Mouse (Mus musculus) midbrain, embryonic 14.5 days (tissue): Measurements from ENCODE around the gene Pcgf5. TPM values are rescaled to one million over a fixed set of nuclear protein-coding genes. Genes with fewer than 3 reads are reported as not detected.

Source experiments
- ATAC-seq: fragments of 200-750 bp; cut with Nextera tagmentation; 2 replicates; pipeline ENCODE4 v1.8.0; 2017; ENCODE audit warnings: moderate number of reproducible peaks, moderate library complexity; ENCODE audit not compliant: low FRiP score, low TSS enrichment
- DNase-seq: peaks from one replicate; pipeline ENCODE4 v3.0.0-alpha.2; 2015
- H3K27ac ChIP-seq: fragments of 300-500 bp; sonication (generic); replicated peaks from 2 replicates; pipeline ENCODE4 v1.5.1; 2014; ENCODE audit warnings: mild to moderate bottlenecking, low read depth, low read length, moderate library complexity
- H3K27me3 ChIP-seq: fragments of 300-500 bp; sonication (generic); 2 replicates; pipeline ENCODE4 v1.6.1; 2014; ENCODE audit warnings: low read length, control low read depth, mixed read lengths; ENCODE audit not compliant: control insufficient read depth, insufficient read depth
- H3K36me3 ChIP-seq: fragments of 300-500 bp; sonication (generic); 2 replicates; pipeline ENCODE4 v1.6.1; 2014; ENCODE audit warnings: low read length, control low read depth; ENCODE audit not compliant: control insufficient read depth, insufficient read depth
- H3K4me1 ChIP-seq: fragments of 300-500 bp; sonication (generic); 2 replicates; pipeline ENCODE4 v1.6.1; 2014; ENCODE audit warnings: mild to moderate bottlenecking, antibody characterized with exemption, low read length, control low read depth; ENCODE audit not compliant: control insufficient read depth, insufficient read depth
- H3K4me2 ChIP-seq: fragments of 300-500 bp; sonication (generic); 2 replicates; pipeline ENCODE4 v1.6.1; 2014; ENCODE audit warnings: mild to moderate bottlenecking, low read length, moderate library complexity
- H3K4me3 ChIP-seq: fragments of 300-500 bp; sonication (generic); replicated peaks from 2 replicates; pipeline ENCODE4 v1.5.1; 2014; ENCODE audit warnings: low read depth, low read length
- H3K9ac ChIP-seq: fragments of 300-500 bp; sonication (generic); replicated peaks from 2 replicates; pipeline ENCODE4 v1.6.1; 2014; ENCODE audit warnings: mild to moderate bottlenecking, low read length, moderate library complexity
- H3K9me3 ChIP-seq: fragments of 300-500 bp; sonication (generic); 2 replicates; pipeline ENCODE4 v1.6.1; 2016; ENCODE audit warnings: low read length, control low read depth, mixed read lengths; ENCODE audit not compliant: control insufficient read depth
- WGBS: fragments of 180-500 bp; shearing (Covaris S2); extraction: QIAGEN DNeasy Blood & Tissue Kit; methylation state at CpG from one replicate; pipeline ENCODE4 v1.1.7; 2014; 5-methylcytosine and 5-hydroxymethylcytosine counted together
- polyA plus RNA-seq: library from polyadenylated mRNA; unstranded; fragments of >200 nt; fragmentation: Nextera tagmentation; extraction: Ambion mirVana; gene quantifications from 2 replicates; pipeline ENCODE4 v1.2.1, GENCODE M21; 2014

Pcgf5 gene
- polyA plus RNA-seq, 1 experiment from 2014 or later: 7.8 TPM

DNA sequence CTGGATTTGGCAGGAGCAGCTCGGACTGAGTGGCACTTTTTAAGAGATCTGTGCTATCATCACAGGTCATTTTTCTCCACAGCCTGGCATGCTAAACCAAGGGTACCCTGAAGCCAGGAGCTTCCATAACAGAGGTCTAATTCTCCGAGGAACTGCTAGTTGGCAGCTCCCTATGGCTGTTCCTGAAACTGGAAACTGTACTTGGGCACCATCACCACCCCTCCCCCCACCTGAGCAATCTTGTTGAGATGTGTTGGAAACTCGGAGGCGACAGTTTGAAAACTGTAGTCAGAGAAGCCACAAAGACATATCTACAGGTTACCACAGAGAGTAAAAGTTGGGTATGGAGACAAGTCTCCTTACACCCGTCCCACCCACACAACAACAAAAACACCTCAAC lies 129.6 kb downstream of the Pcgf5 start:
- Histone ChIP-seq H3K27ac (no peak overlapping the region), H3K4me2 (no peak overlapping the region), H3K27me3 (no peaks in the 10 kb centered on the region), H3K36me3 (no peaks in the 10 kb centered on the region), H3K9ac (no peak overlapping the region), H3K4me3 (no peak overlapping the region), H3K4me1 (no peaks in the 10 kb centered on the region), H3K9me3 (no peaks in the 10 kb centered on the region)
- 83% methylated on average over 5 of the region's 5 CpGs for WGBS
- no peak for ATAC-seq
- DNase-seq: no peak

DNA sequence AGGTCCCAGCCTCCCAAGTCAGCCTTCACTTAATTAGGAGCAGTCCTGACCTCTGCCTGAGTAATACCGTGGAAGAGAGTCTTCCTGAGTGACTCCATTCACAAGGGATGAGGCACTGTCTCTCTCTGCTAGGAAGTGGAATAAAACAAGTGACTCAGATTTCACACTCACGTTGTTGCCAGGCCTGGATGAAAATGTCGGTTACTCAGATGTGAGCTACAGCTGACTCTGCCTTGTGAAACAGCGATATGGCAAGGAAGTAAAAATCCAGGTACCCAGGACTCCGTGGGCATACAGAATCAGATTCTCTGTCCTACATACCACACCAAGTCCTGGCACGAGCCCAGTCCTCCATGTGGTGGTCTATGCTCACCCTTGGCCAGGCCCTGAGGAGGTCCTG lies 142.8 kb downstream of the Pcgf5 start:
- Histone ChIP-seq H3K9me3 (no peaks in the 10 kb centered on the region), H3K9ac (no peak overlapping the region), H3K27ac (no peak overlapping the region), H3K36me3 (no peaks in the 10 kb centered on the region), H3K27me3 (no peaks in the 10 kb centered on the region), H3K4me2 (no peak overlapping the region), H3K4me3 (no peak overlapping the region), H3K4me1 (no peaks in the 10 kb centered on the region)
- no peak for DNase-seq
- WGBS: 86% methylated on average over 6 of the region's 6 CpGs
- ATAC-seq: no peak

DNA sequence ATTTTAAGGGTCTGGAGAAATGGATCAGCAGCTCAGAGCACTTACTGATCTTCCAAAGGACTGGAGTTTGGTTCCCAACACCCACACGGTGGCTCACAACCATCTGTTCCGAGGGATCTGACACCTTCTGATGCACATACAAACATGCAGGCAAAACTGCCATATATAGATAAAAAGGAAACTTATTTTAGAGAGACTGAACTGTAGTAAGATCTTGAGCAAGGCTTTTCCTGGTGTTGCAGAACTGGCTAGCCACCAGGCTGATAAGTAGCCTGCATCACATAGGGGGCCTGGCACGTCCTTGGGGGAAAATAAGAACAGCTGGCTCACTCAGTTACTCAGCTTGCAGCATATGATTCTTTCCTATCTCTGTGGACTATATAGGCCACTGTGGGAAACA lies 147.4 kb downstream of the Pcgf5 start:
- no peak for ATAC-seq
- no peak overlapping the region for H3K9ac ChIP-seq
- H3K27ac ChIP-seq: no peak overlapping the region
- no peak overlapping the region for H3K4me3 ChIP-seq
- H3K4me2 ChIP-seq: no peak overlapping the region
- no peaks in the 10 kb centered on the region for H3K4me1 ChIP-seq
- no peaks in the 10 kb centered on the region for H3K9me3 ChIP-seq
- no peaks in the 10 kb centered on the region for H3K36me3 ChIP-seq
- DNase-seq: no peak
- 88% methylated on average over 3 of the region's 3 CpGs for WGBS
- no peaks in the 10 kb centered on the region for H3K27me3 ChIP-seq

DNA sequence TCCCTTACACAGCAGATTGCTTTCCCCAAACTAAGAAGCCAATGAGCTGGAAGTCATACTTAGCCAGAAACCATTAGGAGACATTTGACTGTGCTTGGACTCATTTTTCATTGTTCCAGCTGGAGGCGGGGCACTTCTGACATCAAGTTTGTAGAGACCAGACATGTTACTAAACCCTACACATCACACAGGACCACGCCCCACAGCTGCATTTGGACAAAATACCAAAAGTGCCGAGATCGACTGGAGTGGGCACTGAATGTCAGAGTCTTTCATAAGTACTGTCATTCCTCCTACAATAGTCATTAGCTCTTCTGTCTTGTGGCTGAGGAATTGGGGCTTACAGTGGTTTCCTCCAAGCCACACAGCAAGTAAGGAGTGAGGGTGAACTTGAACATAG lies 148.4 kb downstream of the Pcgf5 start:
- no peak overlapping the region for H3K9ac ChIP-seq
- H3K27ac ChIP-seq: no peak overlapping the region
- DNase-seq: no peak
- H3K36me3 ChIP-seq: no peaks in the 10 kb centered on the region
- no peaks in the 10 kb centered on the region for H3K4me1 ChIP-seq
- H3K4me2 ChIP-seq: no peak overlapping the region
- no peaks in the 10 kb centered on the region for H3K27me3 ChIP-seq
- ATAC-seq: no peak
- peaks cover under 1% of the 10 kb centered on the region; the same call in 1 of the 2 replicates for H3K9me3 ChIP-seq
- 81% methylated on average over 4 of the region's 4 CpGs for WGBS
- H3K4me3 ChIP-seq: no peak overlapping the region

DNA sequence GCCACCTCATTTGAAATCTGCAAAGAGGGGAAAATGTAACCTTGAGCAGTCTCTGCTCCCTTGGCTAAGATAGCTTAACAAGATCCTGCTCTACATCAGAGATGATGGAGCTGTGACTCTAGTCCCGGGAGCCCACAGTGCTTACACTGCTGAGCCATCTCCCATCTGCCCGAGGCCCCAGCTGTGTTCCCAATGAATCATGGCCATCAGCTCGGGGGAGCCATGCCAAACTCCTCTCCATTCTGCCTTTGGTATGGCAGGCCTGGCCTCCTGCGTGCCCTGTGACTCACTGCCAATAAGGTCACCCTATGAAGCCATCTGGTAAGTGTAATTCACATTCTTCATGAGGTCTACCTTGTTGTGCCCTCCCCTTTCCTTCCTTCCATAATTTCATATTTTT lies 149.0 kb downstream of the Pcgf5 start:
- Histone ChIP-seq H3K9ac (no peak overlapping the region), H3K36me3 (no peaks in the 10 kb centered on the region), H3K27me3 (no peaks in the 10 kb centered on the region), H3K4me2 (no peak overlapping the region), H3K4me1 (no peaks in the 10 kb centered on the region), H3K9me3 (peaks cover 3% of the 10 kb centered on the region; the same call in 1 of the 2 replicates), H3K4me3 (no peak overlapping the region), H3K27ac (no peak overlapping the region)
- ATAC-seq (no peak), DNase-seq (no peak)
- 76% methylated on average over 4 of the region's 4 CpGs for WGBS

DNA sequence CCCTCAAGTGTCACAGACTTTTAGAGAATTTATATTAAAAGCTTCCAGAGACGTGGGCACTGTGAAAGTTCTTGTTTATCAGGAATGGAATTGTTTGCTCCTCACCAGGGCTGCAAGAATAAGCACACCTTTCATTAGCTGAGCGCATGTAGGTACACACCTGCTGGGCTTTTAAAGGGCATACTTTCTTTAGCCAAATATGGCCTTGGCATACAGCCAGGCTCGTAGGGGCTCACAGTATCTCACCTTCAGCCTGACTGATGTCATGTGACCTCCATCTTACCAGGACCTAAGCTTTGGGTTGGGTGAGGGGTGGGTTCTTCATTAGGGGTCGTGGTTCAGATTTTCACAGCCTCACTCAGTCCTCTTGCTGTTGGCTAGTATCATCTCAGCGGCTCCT lies 149.6 kb downstream of the Pcgf5 start:
- no peaks in the 10 kb centered on the region for H3K27me3 ChIP-seq
- DNase-seq: no peak

DNA sequence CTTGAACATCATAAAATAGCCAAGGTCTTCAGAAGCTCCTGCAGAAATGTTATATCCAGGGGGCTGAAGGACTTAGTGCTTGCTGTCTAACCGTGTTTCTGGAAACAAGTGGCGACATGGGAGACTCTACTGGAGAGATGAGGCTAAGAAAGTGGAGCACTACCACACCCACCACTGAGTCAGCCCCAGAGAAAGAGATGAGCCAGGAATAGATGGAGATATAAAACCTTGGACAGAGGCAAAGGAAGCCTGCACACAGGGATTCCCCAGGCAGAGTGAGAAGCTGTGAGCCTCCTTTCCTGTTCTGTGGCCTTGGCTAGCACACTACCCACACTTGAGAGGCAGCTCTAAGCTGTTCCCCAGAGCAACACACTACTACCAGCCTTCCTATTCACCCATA lies 156.6 kb downstream of the Pcgf5 start:
- Histone ChIP-seq H3K36me3 (no peaks in the 10 kb centered on the region), H3K4me1 (no peaks in the 10 kb centered on the region), H3K27ac (no peak overlapping the region), H3K9me3 (peaks cover 3% of the 10 kb centered on the region; the same call in 1 of the 2 replicates), H3K27me3 (no peaks in the 10 kb centered on the region), H3K9ac (no peak overlapping the region), H3K4me2 (no peak overlapping the region), H3K4me3 (no peak overlapping the region)
- whole genome bisulfite sequencing: 96% methylated on average over 2 of the region's 2 CpGs
- ATAC-seq (no peak), DNase-seq (no peak)

More for the DNA sequence above, 149.6 kb downstream of the Pcgf5 start:
- Histone ChIP-seq H3K4me1 (no peaks in the 10 kb centered on the region), H3K36me3 (no peaks in the 10 kb centered on the region), H3K9me3 (peaks cover 3% of the 10 kb centered on the region; the same call in 1 of the 2 replicates), H3K4me2 (no peak overlapping the region), H3K9ac (no peak overlapping the region), H3K27ac (no peak overlapping the region), H3K4me3 (no peak overlapping the region)
- WGBS: 84% methylated on average over 5 of the region's 5 CpGs
- no peak for ATAC-seq

Other genes with a start within 250 kb of the Pcgf5 start
- 0.14 TPM in 1 of 2 replicates, not detected in the other for gene Ankrd1, start 228.2 kb upstream of the Pcgf5 start, polyA plus RNA-seq
- gene Hectd2, start 206.3 kb downstream of the Pcgf5 start, polyA plus RNA-seq: 14.8 and 16.4 TPM in 2 replicates